Mouse (Mus musculus): ENCODE results near the gene Hmga1b. TPM values are rescaled to one million over a fixed set of nuclear protein-coding genes. Genes with fewer than 3 reads are reported as not detected.
"Not testable (repeated sequence)": the region's sequence is repeated elsewhere in the genome, so short reads cannot be mapped to it uniquely, and the experiment has no call there.

The Hmga1b gene
- 2.4 and 2.5 TPM in 2 replicates for polyA plus RNA-seq (2015; fragmentation: Nextera tagmentation; extraction: Ambion mirVana)

GRCm38 (mm10) chr11:120762672-120763041 lies at the start of gene Hmga1b:
TSS of gene Hmga1b (plus strand) at chr11:120762794.
- Histone ChIP-seq H3K27me3 (peaks cover 12% of the 10 kb centered on the region), H3K4me2 (peak within 1 kb of the TSS; percentile 22; the same call in 1 of the 2 replicates), H3K9ac (0 out of 2 replicates have a peak within 1 kb of the TSS, but pooled peaks have one; percentile 5), H3K9me3 (0 out of 2 replicates have a peak, but pooled peaks cover 15% of the 10 kb centered on the region)
- H3K4me3 ChIP-seq; H3K36me3 ChIP-seq; H3K27ac ChIP-seq (replicated peaks); H3K4me1 ChIP-seq (replicated peaks): not testable (repeated sequence)
- ATAC-seq (ENCODE audit: low read depth), result peak; percentile 47; the same call in 1 of the 2 replicates
- WGBS, result 19% methylated on average over 14 of the region's 14 CpGs

GRCm38 (mm10) chr11:120713580-120714518 lies 48.7 kb upstream of the Hmga1b start, which contains the start of the genes Cenpx and Lrrc45:
TSS of gene Cenpx (minus strand) at chr11:120713738.
TSS of gene Lrrc45 (plus strand) at chr11:120713925.
- peak within 1 kb of the TSS; percentile 84 for H3K9ac ChIP-seq
- peaks cover 32% of the 10 kb centered on the region for H3K4me1 ChIP-seq (replicated peaks)
- ATAC-seq (ENCODE audit: low read depth), result peak; percentile 97
- 1% methylated on average over 53 of the region's 53 CpGs for WGBS
- H3K9me3 ChIP-seq, result no peaks in the 10 kb centered on the region
- peak within 1 kb of the TSS; percentile 99 for H3K4me2 ChIP-seq
- H3K36me3 ChIP-seq, result peaks cover 62% of the 10 kb centered on the region
- peak within 1 kb of the TSS; percentile 51 for H3K4me3 ChIP-seq
- H3K27ac ChIP-seq (replicated peaks), result peak within 1 kb of the TSS; percentile 83
- no peaks in the 10 kb centered on the region for H3K27me3 ChIP-seq

- ATAC-seq (ENCODE audit: low read depth), result no peak
- WGBS, result 56% methylated on average over 10 of the region's 10 CpGs
- Histone ChIP-seq H3K4me1 (replicated peaks) (peaks cover 32% of the 10 kb centered on the region), H3K27ac (replicated peaks) (peak overlapping the region; percentile 66), H3K9ac (peak overlapping the region; percentile 84), H3K4me3 (peak overlapping the region; percentile 51), H3K9me3 (no peaks in the 10 kb centered on the region), H3K4me2 (peak overlapping the region; percentile 99), H3K27me3 (no peaks in the 10 kb centered on the region), H3K36me3 (peaks cover 62% of the 10 kb centered on the region)
Measured at GRCm38 (mm10) chr11:120714546-120714945, 48.0 kb upstream of the Hmga1b start.

- Histone ChIP-seq H3K27me3 (no peaks in the 10 kb centered on the region), H3K9ac (no peak overlapping the region; the same call in 1 of the 2 replicates), H3K4me3 (0 out of 2 replicates have a peak overlapping the region, but pooled peaks have one; percentile 51), H3K4me2 (peak overlapping the region; percentile 99), H3K27ac (replicated peaks) (no peak overlapping the region), H3K9me3 (no peaks in the 10 kb centered on the region), H3K36me3 (peaks cover 62% of the 10 kb centered on the region), H3K4me1 (replicated peaks) (peaks cover 32% of the 10 kb centered on the region)
- no peak for ATAC-seq (ENCODE audit: low read depth)
- WGBS, result 88% methylated on average over 9 of the region's 9 CpGs
Measured at GRCm38 (mm10) chr11:120715131-120715530, 47.5 kb upstream of the Hmga1b start.

- Histone ChIP-seq H3K4me2 (no peak overlapping the region), H3K9me3 (no peaks in the 10 kb centered on the region), H3K27me3 (peaks cover 8% of the 10 kb centered on the region), H3K4me1 (replicated peaks) (peaks cover 31% of the 10 kb centered on the region), H3K4me3 (no peak overlapping the region), H3K36me3 (peaks cover 59% of the 10 kb centered on the region), H3K27ac (replicated peaks) (no peak overlapping the region), H3K9ac (no peak overlapping the region)
- no peak for ATAC-seq (ENCODE audit: low read depth)
- 90% methylated on average over 9 of the region's 9 CpGs for WGBS
Measured at GRCm38 (mm10) chr11:120719242-120719641, 43.4 kb upstream of the Hmga1b start.

- H3K4me3 ChIP-seq, result no peak overlapping the region; the same call in 1 of the 2 replicates
- peaks cover 8% of the 10 kb centered on the region for H3K27me3 ChIP-seq
- H3K36me3 ChIP-seq, result peaks cover 59% of the 10 kb centered on the region
- H3K4me1 ChIP-seq (replicated peaks), result peaks cover 24% of the 10 kb centered on the region
- no peaks in the 10 kb centered on the region for H3K9me3 ChIP-seq
- WGBS, result 89% methylated on average over 13 of the region's 13 CpGs
- no peak overlapping the region for H3K27ac ChIP-seq (replicated peaks)
- H3K9ac ChIP-seq, result 0 out of 2 replicates have a peak overlapping the region, but pooled peaks have one; percentile 5
- ATAC-seq (ENCODE audit: low read depth), result no peak
- 0 out of 2 replicates have a peak overlapping the region, but pooled peaks have one; percentile 96 for H3K4me2 ChIP-seq
Measured at GRCm38 (mm10) chr11:120719841-120720376, 42.7 kb upstream of the Hmga1b start.

- Histone ChIP-seq H3K4me2 (peak overlapping the region; percentile 96), H3K4me1 (replicated peaks) (peaks cover 23% of the 10 kb centered on the region), H3K9me3 (no peaks in the 10 kb centered on the region), H3K9ac (peak overlapping the region; percentile 93), H3K36me3 (peaks cover 56% of the 10 kb centered on the region), H3K27ac (replicated peaks) (peak overlapping the region; percentile 73), H3K27me3 (peaks cover 12% of the 10 kb centered on the region), H3K4me3 (peak overlapping the region; percentile 66)
- 13% methylated on average over 17 of the region's 17 CpGs for WGBS
- 0 out of 2 replicates have a peak, but pooled peaks have one; percentile 1 for ATAC-seq (ENCODE audit: low read depth)
Measured at GRCm38 (mm10) chr11:120720450-120720849, 42.1 kb upstream of the Hmga1b start.

- H3K36me3 ChIP-seq, result peaks cover 48% of the 10 kb centered on the region
- H3K4me3 ChIP-seq, result peak within 1 kb of the TSS; percentile 66
- WGBS, result under 1% methylated on average over 83 of the region's 90 CpGs
- H3K9me3 ChIP-seq, result no peaks in the 10 kb centered on the region
- H3K4me2 ChIP-seq, result peak within 1 kb of the TSS; percentile 96
- H3K9ac ChIP-seq, result peak within 1 kb of the TSS; percentile 93
- peaks cover 12% of the 10 kb centered on the region for H3K27me3 ChIP-seq
- H3K4me1 ChIP-seq (replicated peaks), result peaks cover 27% of the 10 kb centered on the region
- peak within 1 kb of the TSS; percentile 73 for H3K27ac ChIP-seq (replicated peaks)
- ATAC-seq (ENCODE audit: low read depth), result peak; percentile 88
Measured at GRCm38 (mm10) chr11:120721124-120722066, 41.2 kb upstream of the Hmga1b start, which contains the start of gene Rac3. TSS of gene Rac3 (plus strand) at chr11:120721470.

- peaks cover 41% of the 10 kb centered on the region for H3K36me3 ChIP-seq
- H3K4me1 ChIP-seq (replicated peaks), result peaks cover 33% of the 10 kb centered on the region
- H3K9ac ChIP-seq, result peak overlapping the region; percentile 93
- WGBS, result 19% methylated on average over 21 of the region's 21 CpGs
- peaks cover 12% of the 10 kb centered on the region for H3K27me3 ChIP-seq
- no peak overlapping the region for H3K27ac ChIP-seq (replicated peaks)
- no peaks in the 10 kb centered on the region for H3K9me3 ChIP-seq
- peak overlapping the region; percentile 66 for H3K4me3 ChIP-seq
- no peak; the same call in none of the 2 replicates for ATAC-seq (ENCODE audit: low read depth)
- peak overlapping the region; percentile 96 for H3K4me2 ChIP-seq
Measured at GRCm38 (mm10) chr11:120722067-120722630, 40.4 kb upstream of the Hmga1b start.

- peaks cover 12% of the 10 kb centered on the region for H3K27me3 ChIP-seq
- ATAC-seq (ENCODE audit: low read depth), result no peak
- peak overlapping the region; percentile 93 for H3K9ac ChIP-seq
- peaks cover 33% of the 10 kb centered on the region for H3K36me3 ChIP-seq
- peaks cover 33% of the 10 kb centered on the region for H3K4me1 ChIP-seq (replicated peaks)
- WGBS, result 88% methylated on average over 11 of the region's 11 CpGs
- peak overlapping the region; percentile 66 for H3K4me3 ChIP-seq
- no peak overlapping the region for H3K27ac ChIP-seq (replicated peaks)
- H3K9me3 ChIP-seq, result no peaks in the 10 kb centered on the region
- H3K4me2 ChIP-seq, result peak overlapping the region; percentile 96
Measured at GRCm38 (mm10) chr11:120722761-120723382, 39.7 kb upstream of the Hmga1b start.

Data from neural tube, embryonic 13.5 days (tissue).